Mouse (Mus musculus): ENCODE results near the gene Hoxa4.

Hoxa4 gene

GRCm38 (mm10) chr6:52217895-52218642 lies 26.5 kb upstream of the Hoxa4 start:
- ATAC-seq (ENCODE audit: insufficient number of reproducible peaks, low FRiP score, low TSS enrichment): no peak

GRCm38 (mm10) chr6:52217459-52217768 lies 25.9 kb upstream of the Hoxa4 start:
- ATAC-seq (ENCODE audit: insufficient number of reproducible peaks, low FRiP score, low TSS enrichment): no peak

DNA sequence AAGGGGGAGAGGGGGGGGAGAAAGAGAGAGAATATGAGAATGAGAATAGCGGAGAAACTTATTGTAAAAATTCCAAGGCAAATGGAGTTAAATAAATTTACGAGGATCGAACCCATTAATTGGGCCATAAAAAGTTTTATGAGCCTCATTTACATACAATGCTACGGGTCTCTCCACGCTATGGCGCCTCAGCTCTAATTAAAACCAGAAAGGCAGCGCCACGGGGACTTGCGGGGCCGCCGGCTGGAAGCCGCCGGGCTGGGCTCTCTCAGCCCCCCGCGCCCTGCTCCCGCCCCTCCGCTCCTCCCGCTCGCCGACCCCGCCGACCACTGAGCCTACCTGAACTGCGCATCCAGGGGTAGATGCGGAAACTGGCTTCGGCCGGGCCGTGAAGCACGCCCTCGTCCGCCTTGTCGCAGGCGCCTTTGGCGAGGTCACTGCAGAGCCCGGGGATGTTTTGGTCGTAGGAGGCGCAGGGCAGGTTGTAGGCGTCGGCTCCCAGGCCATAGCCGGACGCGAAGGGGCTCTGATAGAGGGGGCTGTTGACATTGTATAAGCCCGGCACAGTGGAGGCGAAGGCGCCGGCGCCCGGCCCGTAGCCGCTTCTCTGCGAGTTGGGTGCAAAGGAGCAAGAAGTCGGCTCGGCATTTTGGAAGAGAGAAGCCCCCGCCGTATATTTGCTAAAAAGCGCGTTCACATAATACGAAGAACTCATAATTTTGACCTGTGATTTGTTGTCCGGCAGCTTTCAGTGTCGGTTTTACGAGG lies 25.3 kb upstream of the Hoxa4 start:
- no peak for ATAC-seq (ENCODE audit: insufficient number of reproducible peaks, low FRiP score, low TSS enrichment)

- no peak for ATAC-seq (ENCODE audit: insufficient number of reproducible peaks, low FRiP score, low TSS enrichment)
Observed at GRCm38 (mm10) chr6:52215771-52216535, 24.4 kb upstream of the Hoxa4 start.

DNA sequence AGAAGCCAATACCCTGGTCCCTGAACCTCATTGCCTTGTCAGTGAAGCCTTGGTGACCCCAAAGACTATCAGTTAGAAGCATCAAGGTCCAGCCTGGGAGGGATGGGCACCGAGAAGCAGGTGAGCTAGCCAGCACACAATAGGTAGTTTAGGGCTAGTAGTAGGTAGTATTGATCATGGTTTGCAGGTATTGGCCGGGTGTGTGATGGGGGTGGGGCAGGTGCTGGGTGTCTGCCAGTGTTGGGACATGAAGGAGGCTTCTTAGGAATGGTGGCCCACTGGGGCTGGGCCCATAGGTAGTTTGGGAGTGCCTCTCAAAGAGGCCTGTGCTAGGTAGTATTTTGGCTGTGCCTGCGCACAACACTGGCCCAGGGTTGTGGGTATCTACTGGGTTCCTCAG lies 23.5 kb upstream of the Hoxa4 start:
- ATAC-seq (ENCODE audit: insufficient number of reproducible peaks, low FRiP score, low TSS enrichment): no peak

DNA sequence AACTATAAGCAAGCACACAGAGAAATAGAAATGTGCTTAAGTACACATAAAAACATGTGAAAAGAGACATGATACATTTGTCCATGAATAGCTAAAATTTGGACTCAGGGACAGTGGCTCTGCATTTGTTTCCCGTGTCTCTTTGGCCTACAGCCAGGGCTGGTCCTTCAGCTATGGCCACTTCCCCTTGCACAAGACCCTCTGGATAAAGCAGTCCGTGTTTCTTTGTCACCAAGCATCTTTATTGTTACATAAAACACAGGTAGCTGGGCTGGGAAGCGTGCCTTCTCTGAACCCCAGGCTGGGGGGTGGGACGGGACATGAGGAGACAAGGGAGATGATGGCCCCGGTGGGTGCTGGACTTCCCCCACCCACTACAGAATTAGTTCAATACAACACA lies 22.7 kb upstream of the Hoxa4 start:
- no peak for ATAC-seq (ENCODE audit: insufficient number of reproducible peaks, low FRiP score, low TSS enrichment)

DNA sequence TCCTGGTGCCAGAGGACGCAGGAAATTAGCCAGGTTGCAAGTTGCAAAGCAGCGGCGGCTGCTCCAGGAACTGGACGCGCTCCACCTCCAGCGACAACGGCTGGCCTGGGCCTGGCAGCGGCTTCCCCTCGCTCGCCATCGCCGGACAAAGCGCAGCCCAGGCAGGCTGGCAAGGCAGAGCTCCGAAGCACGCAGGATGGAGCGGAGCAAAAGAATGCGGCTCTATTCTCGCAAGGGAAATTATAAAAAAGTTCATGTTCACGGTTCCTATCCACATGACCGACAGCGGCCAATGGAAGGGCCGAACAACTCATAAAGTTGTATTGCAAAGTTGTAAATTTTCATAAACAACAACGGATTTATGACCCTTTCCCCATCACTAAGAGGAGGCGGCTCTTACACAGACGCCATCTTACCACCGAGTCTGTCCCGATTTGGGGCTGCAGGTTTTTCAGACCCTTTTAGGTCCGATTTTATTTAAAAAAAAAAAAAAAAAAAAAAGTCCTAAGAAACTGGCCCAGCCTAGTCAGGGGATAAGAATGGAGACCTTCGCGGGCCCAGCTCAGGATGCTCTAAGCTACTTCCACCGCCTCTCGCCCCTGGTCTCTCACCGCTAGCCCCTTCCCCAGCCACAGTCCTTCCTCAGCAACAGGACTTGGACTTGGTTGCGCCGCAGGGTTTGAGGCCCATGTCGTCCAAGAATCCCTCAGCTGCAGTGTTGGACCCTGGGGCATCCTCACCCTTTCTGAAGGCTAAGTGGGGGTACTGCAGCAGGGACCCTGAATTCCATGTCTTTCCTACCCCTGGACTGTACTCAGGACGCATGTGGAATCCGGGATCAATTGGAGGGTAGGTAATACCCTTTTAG lies 21.8 kb upstream of the Hoxa4 start, which contains the start of the genes Hoxa3 and Gm28308:
Gene Hoxa3 (minus strand): TSS at position 218 of the 868 bp plus-strand sequence.
Gene Gm28308 (minus strand): TSS at position 221 of the 868 bp plus-strand sequence.
- no peak for ATAC-seq (ENCODE audit: insufficient number of reproducible peaks, low FRiP score, low TSS enrichment)

GRCm38 (mm10) chr6:52212556-52213118 lies 21.1 kb upstream of the Hoxa4 start:
- no peak for ATAC-seq (ENCODE audit: insufficient number of reproducible peaks, low FRiP score, low TSS enrichment)

GRCm38 (mm10) chr6:52211961-52212360 lies 20.4 kb upstream of the Hoxa4 start:
- ATAC-seq (ENCODE audit: insufficient number of reproducible peaks, low FRiP score, low TSS enrichment): no peak

GRCm38 (mm10) chr6:52211170-52211935 lies 19.8 kb upstream of the Hoxa4 start:
- ATAC-seq (ENCODE audit: insufficient number of reproducible peaks, low FRiP score, low TSS enrichment): no peak

DNA sequence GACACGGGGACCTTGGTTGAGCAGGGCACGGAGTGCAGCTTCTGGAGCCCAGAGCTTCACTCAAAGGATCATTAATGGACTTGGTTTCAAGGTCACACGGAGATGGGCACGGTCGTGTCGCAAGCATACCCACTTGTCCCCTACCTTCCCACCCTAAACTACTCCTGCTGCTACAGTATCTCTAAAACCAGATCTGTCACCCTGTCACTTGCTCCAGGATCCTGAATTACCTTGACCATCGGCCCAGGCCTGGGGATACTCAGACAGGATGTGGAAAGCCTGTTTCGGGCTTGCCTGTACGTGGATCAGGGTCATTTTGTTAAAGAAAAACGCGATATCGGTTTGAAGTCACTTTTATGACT lies 18.1 kb upstream of the Hoxa4 start:
- ATAC-seq (ENCODE audit: insufficient number of reproducible peaks, low FRiP score, low TSS enrichment): no peak

DNA sequence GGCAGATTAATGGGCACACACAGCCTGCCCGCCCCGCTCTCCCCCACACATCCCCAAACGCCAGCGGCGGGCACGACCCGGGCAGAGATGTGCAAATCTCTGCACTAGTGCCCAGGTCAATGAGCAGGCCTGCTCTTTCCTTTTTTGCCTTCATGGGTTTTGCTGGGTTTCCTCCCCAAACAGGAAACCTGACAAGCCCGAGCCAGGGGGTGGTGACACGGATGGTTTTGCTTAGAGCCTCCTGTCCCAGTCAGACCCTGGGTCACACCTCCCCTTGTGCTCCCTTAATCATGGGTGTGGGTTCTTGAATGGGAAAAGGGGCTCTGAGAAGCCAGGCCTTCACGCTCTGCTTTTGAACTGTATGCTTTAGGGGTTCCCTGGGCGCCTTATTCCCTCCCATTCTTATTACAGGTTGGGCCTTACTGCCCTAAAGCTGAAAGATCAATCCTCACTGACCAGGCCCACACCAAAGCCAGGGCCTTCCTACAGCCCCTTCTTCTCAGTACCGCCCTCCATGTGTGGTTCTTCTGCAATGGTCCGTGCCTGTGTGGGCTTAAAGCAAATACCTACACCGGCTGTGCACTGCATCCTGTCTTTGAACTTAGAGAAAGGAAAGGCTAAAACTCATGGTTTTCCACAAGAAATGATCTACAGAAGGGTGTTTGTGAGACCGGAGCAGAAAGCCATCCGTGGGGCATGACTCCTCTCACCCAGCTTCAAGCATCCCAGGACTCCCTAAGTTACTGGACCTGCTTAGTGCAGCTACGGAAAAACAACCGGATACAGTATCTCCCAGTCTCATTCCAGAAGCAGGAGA lies 17.5 kb upstream of the Hoxa4 start:
- ATAC-seq (ENCODE audit: insufficient number of reproducible peaks, low FRiP score, low TSS enrichment): no peak

DNA sequence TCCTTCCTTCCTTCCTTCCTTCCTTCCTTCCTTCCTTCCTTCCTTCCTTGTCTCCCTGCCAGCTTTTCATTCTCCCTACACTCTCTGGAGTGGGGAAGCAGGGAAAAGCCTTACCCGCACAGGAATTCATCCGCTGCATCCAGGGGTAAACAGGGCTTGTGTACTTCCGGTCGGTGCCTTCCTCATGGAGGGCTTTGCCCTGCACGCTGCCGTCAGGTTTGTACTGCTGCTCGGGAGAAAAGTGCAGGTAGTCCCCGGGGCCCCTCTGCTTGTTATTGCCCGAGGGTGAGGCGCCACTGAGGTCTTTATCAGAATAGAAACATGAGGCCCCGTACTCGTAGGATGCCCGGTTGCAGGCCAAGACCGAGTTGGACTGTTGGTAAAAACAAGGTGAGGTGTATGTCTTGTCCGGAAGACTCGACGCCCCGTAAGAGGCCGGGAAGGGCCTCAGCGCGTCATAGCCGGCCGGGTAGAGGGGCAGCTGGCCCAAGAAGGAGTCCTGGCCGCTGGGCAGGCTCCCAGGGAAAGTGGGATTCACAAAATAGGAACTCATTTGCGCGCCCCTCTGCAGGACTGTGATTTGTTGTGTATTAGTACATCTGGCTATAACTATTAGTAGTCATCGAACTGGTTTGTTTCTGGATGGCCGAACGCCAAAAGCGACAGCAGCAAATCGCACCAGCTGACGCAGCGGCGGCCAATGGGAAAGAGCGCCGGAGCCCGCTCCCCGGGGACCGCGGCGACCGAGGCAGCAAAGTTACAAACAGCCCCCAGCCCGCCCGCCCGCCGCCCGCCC lies 16.7 kb upstream of the Hoxa4 start, which contains the start of gene Hoxa6:
Gene Hoxa6 (minus strand): TSS at position 651 of the 796 bp plus-strand sequence.
- ATAC-seq (ENCODE audit: insufficient number of reproducible peaks, low FRiP score, low TSS enrichment): no peak

DNA sequence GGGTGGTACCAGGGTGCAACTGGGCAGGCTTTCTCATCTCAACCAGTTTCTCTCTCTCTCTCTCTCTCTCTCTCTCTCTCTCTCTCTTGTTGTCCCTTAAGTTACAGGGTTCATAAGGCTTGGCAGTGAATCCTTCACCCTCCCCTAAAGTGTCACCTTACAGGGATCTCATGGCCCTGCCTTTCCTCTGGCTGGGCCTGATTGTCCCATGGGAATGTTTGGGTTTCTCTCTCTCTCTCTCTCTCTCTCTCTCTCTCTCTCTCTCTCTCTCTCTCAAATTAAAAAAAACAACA lies 16.1 kb upstream of the Hoxa4 start:
- no peak for ATAC-seq (ENCODE audit: insufficient number of reproducible peaks, low FRiP score, low TSS enrichment)

GRCm38 (mm10) chr6:52206882-52207683 lies 15.5 kb upstream of the Hoxa4 start:
- no peak for ATAC-seq (ENCODE audit: insufficient number of reproducible peaks, low FRiP score, low TSS enrichment)

GRCm38 (mm10) chr6:52205638-52206621 lies 14.4 kb upstream of the Hoxa4 start:
- ATAC-seq (ENCODE audit: insufficient number of reproducible peaks, low FRiP score, low TSS enrichment): no peak

Measured in cerebellum, adult (tissue).